Mouse (Mus musculus): ENCODE results near the gene Kcnk10. TPM values are rescaled to one million over a fixed set of nuclear protein-coding genes. Genes with fewer than 3 reads are reported as not detected.

The Kcnk10 gene
- polyA plus RNA-seq, 1 experiment from 2014 or later = 1.5 TPM

- ATAC-seq (ENCODE audit: insufficient read depth, low FRiP score, low read depth) = no peak
- Histone ChIP-seq H3K4me2 (no peak overlapping the region), H3K4me1 (no peaks in the 10 kb centered on the region), H3K27ac (no peak overlapping the region), H3K36me3 (no peaks in the 10 kb centered on the region), H3K9me3 (no peaks in the 10 kb centered on the region), H3K27me3 (replicated peaks) (no peaks in the 10 kb centered on the region), H3K9ac (no peak overlapping the region), H3K4me3 (replicated peaks) (no peak overlapping the region)
- WGBS = 70% methylated on average over 8 of the region's 8 CpGs
Measured at GRCm38 (mm10) chr12:98477673-98478461, 100.2 kb downstream of the Kcnk10 start.

- ATAC-seq (ENCODE audit: insufficient read depth, low FRiP score, low read depth) = no peak
- no peak overlapping the region for H3K9ac ChIP-seq
- H3K4me1 ChIP-seq = no peaks in the 10 kb centered on the region
- no peak overlapping the region for H3K4me2 ChIP-seq
- H3K9me3 ChIP-seq = no peaks in the 10 kb centered on the region
- no peak overlapping the region for H3K4me3 ChIP-seq (replicated peaks)
- H3K27ac ChIP-seq = no peak overlapping the region
- no peaks in the 10 kb centered on the region for H3K27me3 ChIP-seq (replicated peaks)
- WGBS = 75% methylated on average over 5 of the region's 5 CpGs
- H3K36me3 ChIP-seq = no peaks in the 10 kb centered on the region
Measured at GRCm38 (mm10) chr12:98471232-98471631, 106.9 kb downstream of the Kcnk10 start.

- Histone ChIP-seq H3K4me3 (replicated peaks) (no peak overlapping the region), H3K9me3 (no peaks in the 10 kb centered on the region)
- ATAC-seq (ENCODE audit: insufficient read depth, low FRiP score, low read depth) = no peak
Measured at GRCm38 (mm10) chr12:98470097-98470496, 108.0 kb downstream of the Kcnk10 start.

GRCm38 (mm10) chr12:98467793-98468192 is 110.3 kb downstream of the Kcnk10 start:
- Histone ChIP-seq H3K9ac (no peak overlapping the region), H3K36me3 (no peaks in the 10 kb centered on the region), H3K4me3 (replicated peaks) (no peak overlapping the region), H3K27me3 (replicated peaks) (no peaks in the 10 kb centered on the region), H3K4me1 (no peaks in the 10 kb centered on the region), H3K27ac (no peak overlapping the region), H3K4me2 (no peak overlapping the region), H3K9me3 (no peaks in the 10 kb centered on the region)
- 94% methylated on average over 4 of the region's 4 CpGs for WGBS
- ATAC-seq (ENCODE audit: insufficient read depth, low FRiP score, low read depth) = no peak

More at GRCm38 (mm10) chr12:98470097-98470496, 108.0 kb downstream of the Kcnk10 start:
- Histone ChIP-seq H3K36me3 (no peaks in the 10 kb centered on the region), H3K27me3 (replicated peaks) (no peaks in the 10 kb centered on the region), H3K9ac (no peak overlapping the region), H3K4me2 (no peak overlapping the region), H3K27ac (no peak overlapping the region), H3K4me1 (no peaks in the 10 kb centered on the region)
- WGBS = 80% methylated on average over 3 of the region's 3 CpGs

- Histone ChIP-seq H3K27ac (no peak overlapping the region), H3K9me3 (no peaks in the 10 kb centered on the region), H3K36me3 (no peaks in the 10 kb centered on the region), H3K4me1 (no peaks in the 10 kb centered on the region), H3K4me3 (replicated peaks) (no peak overlapping the region), H3K27me3 (replicated peaks) (no peaks in the 10 kb centered on the region), H3K9ac (no peak overlapping the region), H3K4me2 (no peak overlapping the region)
- WGBS = 45% methylated on average over 3 of the region's 3 CpGs
- no peak for ATAC-seq (ENCODE audit: insufficient read depth, low FRiP score, low read depth)
Measured at GRCm38 (mm10) chr12:98459889-98460288, 118.2 kb downstream of the Kcnk10 start.

GRCm38 (mm10) chr12:98458944-98459343 is 119.2 kb downstream of the Kcnk10 start:
- 83% methylated on average over 4 of the region's 4 CpGs for WGBS
- Histone ChIP-seq H3K9ac (no peak overlapping the region), H3K4me1 (no peaks in the 10 kb centered on the region), H3K36me3 (no peaks in the 10 kb centered on the region), H3K4me2 (no peak overlapping the region), H3K9me3 (no peaks in the 10 kb centered on the region), H3K27ac (no peak overlapping the region), H3K4me3 (replicated peaks) (no peak overlapping the region), H3K27me3 (replicated peaks) (no peaks in the 10 kb centered on the region)
- ATAC-seq (ENCODE audit: insufficient read depth, low FRiP score, low read depth) = no peak

GRCm38 (mm10) chr12:98458516-98458915 is 119.6 kb downstream of the Kcnk10 start:
- H3K27me3 ChIP-seq (replicated peaks) = no peaks in the 10 kb centered on the region
- no peaks in the 10 kb centered on the region for H3K36me3 ChIP-seq
- no peak overlapping the region for H3K4me2 ChIP-seq
- 78% methylated on average over 5 of the region's 5 CpGs for WGBS
- H3K9me3 ChIP-seq = no peaks in the 10 kb centered on the region
- H3K27ac ChIP-seq = no peak overlapping the region
- no peaks in the 10 kb centered on the region for H3K4me1 ChIP-seq
- no peak for ATAC-seq (ENCODE audit: insufficient read depth, low FRiP score, low read depth)
- no peak overlapping the region for H3K9ac ChIP-seq
- no peak overlapping the region for H3K4me3 ChIP-seq (replicated peaks)

- WGBS = 81% methylated on average over 17 of the region's 17 CpGs
- Histone ChIP-seq H3K9ac (no peak overlapping the region), H3K36me3 (no peaks in the 10 kb centered on the region), H3K4me3 (replicated peaks) (no peak overlapping the region), H3K27me3 (replicated peaks) (no peaks in the 10 kb centered on the region), H3K4me1 (no peaks in the 10 kb centered on the region), H3K4me2 (no peak overlapping the region), H3K9me3 (no peaks in the 10 kb centered on the region), H3K27ac (no peak overlapping the region)
- no peak for ATAC-seq (ENCODE audit: insufficient read depth, low FRiP score, low read depth)
Measured at GRCm38 (mm10) chr12:98453161-98453560, 124.9 kb downstream of the Kcnk10 start.

- Histone ChIP-seq H3K4me1 (no peaks in the 10 kb centered on the region), H3K9me3 (no peaks in the 10 kb centered on the region), H3K36me3 (no peaks in the 10 kb centered on the region), H3K27me3 (replicated peaks) (no peaks in the 10 kb centered on the region), H3K27ac (no peak overlapping the region), H3K4me2 (no peak overlapping the region), H3K9ac (no peak overlapping the region), H3K4me3 (replicated peaks) (no peak overlapping the region)
- WGBS = 78% methylated on average over 7 of the region's 7 CpGs
- no peak for ATAC-seq (ENCODE audit: insufficient read depth, low FRiP score, low read depth)
Measured at GRCm38 (mm10) chr12:98452646-98453045, 125.5 kb downstream of the Kcnk10 start.

- Histone ChIP-seq H3K9me3 (no peaks in the 10 kb centered on the region), H3K9ac (no peak overlapping the region), H3K4me2 (no peak overlapping the region), H3K36me3 (no peaks in the 10 kb centered on the region), H3K27me3 (replicated peaks) (no peaks in the 10 kb centered on the region), H3K27ac (no peak overlapping the region), H3K4me1 (no peaks in the 10 kb centered on the region), H3K4me3 (replicated peaks) (no peak overlapping the region)
- WGBS = 64% methylated on average over 5 of the region's 5 CpGs
- no peak for ATAC-seq (ENCODE audit: insufficient read depth, low FRiP score, low read depth)
Measured at GRCm38 (mm10) chr12:98445637-98446036, 132.5 kb downstream of the Kcnk10 start.

- Histone ChIP-seq H3K4me2 (no peak overlapping the region), H3K4me1 (no peaks in the 10 kb centered on the region), H3K9ac (no peak overlapping the region), H3K27ac (no peak overlapping the region), H3K27me3 (replicated peaks) (no peaks in the 10 kb centered on the region), H3K36me3 (no peaks in the 10 kb centered on the region), H3K4me3 (replicated peaks) (no peak overlapping the region), H3K9me3 (no peaks in the 10 kb centered on the region)
- WGBS = 84% methylated on average over 5 of the region's 5 CpGs
- ATAC-seq (ENCODE audit: insufficient read depth, low FRiP score, low read depth) = no peak
Measured at GRCm38 (mm10) chr12:98444860-98445259, 133.2 kb downstream of the Kcnk10 start.

- 81% methylated on average over 3 of the region's 3 CpGs for WGBS
- Histone ChIP-seq H3K36me3 (no peaks in the 10 kb centered on the region), H3K4me2 (no peak overlapping the region), H3K27me3 (replicated peaks) (no peaks in the 10 kb centered on the region), H3K27ac (no peak overlapping the region), H3K4me3 (replicated peaks) (no peak overlapping the region), H3K4me1 (no peaks in the 10 kb centered on the region), H3K9me3 (no peaks in the 10 kb centered on the region), H3K9ac (no peak overlapping the region)
- ATAC-seq (ENCODE audit: insufficient read depth, low FRiP score, low read depth) = no peak
Measured at GRCm38 (mm10) chr12:98443754-98444153, 134.4 kb downstream of the Kcnk10 start.
